Mouse (Mus musculus) bone marrow macrophage, adult 2 months (primary cell): ENCODE data around the gene Rps12.

Experiments used
- CTCF ChIP-seq: IDR thresholded peaks from 2 replicates; pipeline ENCODE4 v1.5.1; 2012; ENCODE audit warnings: low read depth, mild to moderate bottlenecking, low read length, moderate library complexity
- POLR2A ChIP-seq: IDR thresholded peaks from 2 replicates; pipeline ENCODE4 v1.6.1; 2012; ENCODE audit warnings: mild to moderate bottlenecking, low read depth, low read length, borderline replicate concordance

DNA sequence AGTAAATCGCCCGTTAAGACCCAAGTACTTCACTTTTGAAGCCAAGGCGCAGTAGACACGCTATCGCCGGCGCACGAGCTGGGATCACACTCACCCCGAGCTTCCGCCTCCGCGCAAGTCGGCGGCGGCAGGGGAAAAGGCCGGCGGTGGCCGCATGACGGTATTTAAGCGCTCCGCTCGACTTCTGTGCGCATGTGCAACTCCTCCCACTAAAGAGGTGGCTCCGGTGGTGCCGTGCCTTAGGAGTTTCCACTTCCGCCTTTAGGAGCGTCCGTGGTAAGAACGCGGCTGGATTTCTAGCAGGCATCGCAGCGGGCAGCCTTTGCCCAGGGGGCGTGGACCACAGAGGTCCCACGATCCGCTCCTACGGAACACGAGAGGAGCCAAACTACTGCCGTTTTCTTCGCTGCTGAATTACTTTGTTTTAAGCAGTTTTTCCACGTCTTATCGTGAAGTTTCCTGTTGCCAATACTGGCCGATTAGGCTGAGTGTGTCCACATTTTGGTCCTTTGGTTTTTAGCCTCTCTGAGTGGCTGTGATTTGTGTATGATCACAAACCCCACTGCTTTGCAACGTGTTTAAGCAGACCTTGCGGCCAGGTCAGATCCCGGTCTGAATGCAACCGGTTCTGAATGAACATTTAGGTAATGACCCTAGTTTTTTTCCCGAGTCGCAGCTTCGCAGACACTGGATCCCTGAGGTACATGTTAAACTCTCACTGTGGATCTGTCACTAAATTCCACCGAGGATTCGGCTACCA is at the start of gene Rps12:
- TF ChIP-seq CTCF (no peak), POLR2A (peak; percentile 92)
